In the genomic region with DNA sequence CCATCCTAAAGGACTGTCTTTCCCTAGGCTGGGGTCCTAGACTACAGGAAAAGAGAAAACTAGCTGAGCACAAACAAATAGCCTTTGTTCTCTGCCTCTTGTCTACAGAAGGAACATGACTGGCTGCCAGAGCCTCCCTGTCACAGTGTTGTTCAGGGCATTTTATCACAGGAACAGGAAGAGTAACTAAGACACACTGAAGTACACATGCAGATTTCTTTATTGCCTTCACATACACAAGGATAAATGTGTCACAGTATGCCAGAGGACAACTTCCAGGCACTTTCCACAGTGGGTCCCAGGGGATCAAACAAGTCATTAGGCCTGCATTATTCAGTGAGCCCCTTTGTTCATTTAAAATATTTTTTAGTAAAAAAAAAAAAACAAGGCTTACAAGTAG, we compare ENCODE assay signal across 33 mouse cellular contexts. TPM values are rescaled to one million over a fixed set of nuclear protein-coding genes. Genes with fewer than 3 reads are reported as not detected.
DNase-seq lines count a peak whose midpoint lies in the region; ATAC-seq lines count a peak whose summit lies in the region.
"Had no signal": no experiment of that assay in that cellular context is flagged by ENCODE, and none has a peak within 500 bp of the region (broad histone marks: within the 10 kb centered on the region; RNA-seq: fewer than 3 reads in every experiment).

No protein-coding gene starts in this region.

- no peak for ATAC-seq in heart, embryonic 12.5 days (ENCODE audit: insufficient number of reproducible peaks, low FRiP score)
- ATAC-seq: hindbrain, postnatal 0 days; intestine, embryonic 16.5 days; lung, postnatal 0 days; Patski had no signal

- 0 out of 2 replicates have a peak overlapping the region, but pooled peaks have one; percentile 35 for H3K27ac ChIP-seq in heart, embryonic 12.5 days (ENCODE audit: poor library complexity, severe bottlenecking)
- H3K27ac ChIP-seq: embryonic facial prominence, embryonic 12.5 days; forebrain, embryonic 12.5 days; hindbrain, postnatal 0 days; neural tube, embryonic 15.5 days had no signal

- intact Hi-C loops in left cerebral cortex, postnatal 4 days (cut with DNase I) = no loop called here

- 0 out of 2 replicates have a peak, but pooled peaks cover 6% of the 10 kb centered on the region for H3K4me1 ChIP-seq in heart, embryonic 12.5 days (replicated peaks)
- H3K4me1 ChIP-seq: embryonic facial prominence, embryonic 12.5 days had no signal

- no peaks in the 10 kb centered on the region for H3K27me3 ChIP-seq in heart, embryonic 12.5 days (replicated peaks)
- H3K27me3 ChIP-seq: embryonic facial prominence, embryonic 12.5 days; forebrain, embryonic 12.5 days; neural tube, embryonic 15.5 days; Patski had no signal

- DNase-seq in heart, adult 8-10 months (ENCODE audit: low spot score) = no peak
- peak; percentile 10 for DNase-seq in lung, postnatal 10 days
- no peak for DNase-seq in lung, postnatal 4 days
- DNase-seq in testis, postnatal 14 days (ENCODE audit: low spot score) = peak; percentile 19
- DNase-seq in testis, postnatal 10 days (ENCODE audit: low spot score) = no peak
- no peak for DNase-seq in left cerebral cortex, postnatal 4 days
- DNase-seq: cerebellum, adult 2 months; cerebellum, postnatal 25 days; kidney, adult 9 months; kidney, postnatal 14 days had no signal

- H3K9me3 ChIP-seq in heart, embryonic 12.5 days (replicated peaks) = no peaks in the 10 kb centered on the region
- H3K9me3 ChIP-seq: embryonic facial prominence, embryonic 12.5 days; forebrain, embryonic 12.5 days; neural tube, embryonic 15.5 days had no signal

- H3K4me3 ChIP-seq in heart, embryonic 12.5 days = no peak overlapping the region
- H3K4me3 ChIP-seq: embryonic facial prominence, embryonic 12.5 days; forebrain, embryonic 12.5 days; neural tube, embryonic 15.5 days had no signal

- H3K36me3 ChIP-seq in heart, embryonic 12.5 days = no peaks in the 10 kb centered on the region
- H3K36me3 ChIP-seq: embryonic facial prominence, embryonic 12.5 days; forebrain, embryonic 12.5 days; neural tube, embryonic 15.5 days had no signal

- H3K4me2 ChIP-seq in heart, embryonic 12.5 days = no peak overlapping the region
- H3K4me2 ChIP-seq: embryonic facial prominence, embryonic 12.5 days; forebrain, embryonic 12.5 days; neural tube, embryonic 15.5 days had no signal

- H3K9ac ChIP-seq in heart, embryonic 12.5 days = no peak overlapping the region
- H3K9ac ChIP-seq: embryonic facial prominence, embryonic 12.5 days; forebrain, embryonic 12.5 days; neural tube, embryonic 15.5 days had no signal

RNA-seq across cellular contexts. Expression of a gene that starts 41.7 kb away (rescaled TPM):
- not detected in 2 replicates for polyA plus RNA-seq in heart, embryonic 12.5 days (2016; fragmentation: Nextera tagmentation; extraction: Ambion mirVana)
- total RNA-seq in heart, adult 8-10 months (2022) = not detected
- total RNA-seq in left cerebral cortex, postnatal 4 days (2021) = not detected
- total RNA-seq: adrenal gland, adult 18-20 months; adrenal gland, postnatal 4 days; gastrocnemius, adult 18-20 months; gastrocnemius, postnatal 4 days; hindbrain, postnatal 0 days; layer of hippocampus, adult 18-20 months; layer of hippocampus, postnatal 14 days; liver, adult 2 months; megakaryocyte-erythroid progenitor cell, adult 5-6 weeks had no signal
- polyA plus RNA-seq: cerebellum, adult 2 months; embryonic facial prominence, embryonic 12.5 days; forebrain, embryonic 12.5 days; hindbrain, embryonic 11.5 days; hindbrain, postnatal 0 days; intestine, embryonic 16.5 days; limb, embryonic 11.5 days; liver, embryonic 16.5 days; lung, postnatal 0 days; neural tube, embryonic 15.5 days; Patski; small intestine, adult 2 months; stomach, embryonic 16.5 days; thymus, postnatal 0 days; urinary bladder, adult 2 months had no signal

RNA-seq across cellular contexts. Expression of a gene that starts 43.9 kb away (rescaled TPM):
- 10.5 and 11.6 TPM in 2 replicates for polyA plus RNA-seq in heart, embryonic 12.5 days (2016; fragmentation: Nextera tagmentation; extraction: Ambion mirVana)
- total RNA-seq in heart, adult 8-10 months (2022) = 10 to 100 TPM; 36.5 to 54.5 (median 37.7) TPM
- 10 to 100 TPM; 26.2 to 32.6 TPM for total RNA-seq in left cerebral cortex, postnatal 4 days (2021)

Comparison
In these comparisons a context has a peak if more than half of its experiments do, and no peak if none do; other contexts are left out.
1. DNase-seq: peak in lung, postnatal 10 days (single experiment) and testis, postnatal 14 days (single experiment); none in heart, adult 8-10 months (single experiment), lung, postnatal 4 days (0 of 2), testis, postnatal 10 days (single experiment) and left cerebral cortex, postnatal 4 days (single experiment).